Mouse (Mus musculus) bone marrow, adult 2 months (tissue): ENCODE results near the gene Bpgm.

Source experiments
- CTCF ChIP-seq: fragments of 200-500 bp; IDR thresholded peaks from 2 replicates; pipeline ENCODE4 v1.5.1; 2011; ENCODE audit warnings: low read length, control low read depth; ENCODE audit not compliant: control insufficient read depth, insufficient read depth
- POLR2A ChIP-seq: fragments of 200-500 bp; IDR thresholded peaks from 2 replicates; pipeline ENCODE4 v1.6.1; 2011; ENCODE audit warnings: low read depth, mild to moderate bottlenecking, control low read depth, low read length, borderline replicate concordance; ENCODE audit not compliant: control insufficient read depth

DNA sequence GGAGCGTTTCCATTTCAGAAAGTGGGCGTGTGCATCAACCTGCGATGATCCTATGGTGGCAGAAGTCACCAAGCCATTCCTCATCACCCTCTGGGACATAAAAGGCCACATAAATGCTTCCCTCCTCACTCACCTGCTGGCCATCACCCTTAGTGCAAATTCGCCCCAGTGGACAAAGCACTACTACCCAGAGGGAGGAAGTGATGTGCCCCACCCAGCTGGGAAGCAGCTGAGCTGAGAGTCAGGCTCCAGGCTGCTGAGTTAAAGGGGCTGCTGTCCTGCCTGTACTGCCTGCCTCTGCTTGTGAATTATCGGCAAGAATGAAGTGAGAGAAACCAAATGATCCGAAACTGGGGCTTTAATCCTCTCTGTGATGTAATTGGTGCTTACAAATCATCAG is 49.9 kb downstream of the Bpgm start:
- TF ChIP-seq POLR2A (no peak), CTCF (no peak)
